Mouse (Mus musculus): ENCODE results near the gene Mycbp. TPM values are rescaled to one million over a fixed set of nuclear protein-coding genes. Genes with fewer than 3 reads are reported as not detected.

The Mycbp gene
- total and polyA plus RNA-seq, 2 experiments from 2014 or later, result 8.1 to 50.7 TPM

DNA sequence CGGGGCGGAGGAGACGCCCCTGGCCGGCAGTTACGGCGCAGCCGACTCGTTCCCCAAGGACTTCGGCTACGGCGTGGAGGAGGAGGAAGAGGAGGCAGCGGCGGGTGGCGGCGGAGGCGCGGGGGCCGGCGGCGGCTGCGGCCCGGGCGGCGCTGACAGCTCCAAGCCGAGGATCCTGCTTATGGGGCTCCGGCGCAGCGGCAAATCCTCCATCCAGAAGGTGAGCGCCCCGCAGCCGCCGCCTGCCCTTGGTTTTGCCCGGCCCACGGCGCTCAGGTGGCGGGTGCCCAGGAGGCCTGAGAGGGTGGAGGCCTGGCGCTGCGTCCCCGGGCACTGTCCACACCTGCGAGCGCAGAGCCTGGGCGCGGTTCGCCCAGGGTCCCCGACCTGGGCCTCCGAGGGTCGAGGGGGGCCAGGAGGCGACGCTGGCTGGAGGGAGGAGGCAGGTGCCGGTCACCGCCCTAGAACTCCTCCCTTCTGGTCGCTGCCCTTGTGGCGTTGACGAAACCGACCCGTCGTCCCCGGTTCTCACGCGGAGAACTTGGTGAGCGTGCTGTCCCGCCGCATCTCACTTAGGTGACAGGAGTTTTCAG lies 13.0 kb downstream of the Mycbp start, which contains the start of gene 4930535I16Rik:
Gene 4930535I16Rik (minus strand): TSS at position 475 of the 593 bp plus-strand sequence.
- Histone ChIP-seq H3K9ac (replicated peaks; ENCODE audit: low read length) (peak within 1 kb of the TSS; percentile 85), H3K27me3 (ENCODE audit: insufficient read depth, low read length) (no peaks in the 10 kb centered on the region), H3K36me3 (ENCODE audit: insufficient read depth, low read length) (peaks cover 3% of the 10 kb centered on the region; the same call in 1 of the 2 replicates), H3K27ac (peak within 1 kb of the TSS; percentile 91), H3K4me2 (ENCODE audit: low read depth, low read length) (peak within 1 kb of the TSS; percentile 86), H3K4me3 (ENCODE audit: low read length) (peak within 1 kb of the TSS; percentile 97), H3K4me1 (ENCODE audit: insufficient read depth, low read length) (peaks cover 17% of the 10 kb centered on the region), H3K9me3 (ENCODE audit: low read length) (no peaks in the 10 kb centered on the region)
- DNase-seq (ENCODE audit: low spot score), result peak; percentile 37
- peak; percentile 28 for ATAC-seq
- WGBS, result 0% methylated on average over 34 of the region's 63 CpGs
- TF ChIP-seq CTCF (IDR thresholded peaks at IDR 0.05; ENCODE audit: low read depth), result no peak

GRCm38 (mm10) chr4:123918851-123919250 lies 14.2 kb downstream of the Mycbp start:
- Histone ChIP-seq H3K27ac (no peak overlapping the region), H3K27me3 (ENCODE audit: insufficient read depth, low read length) (no peaks in the 10 kb centered on the region), H3K36me3 (ENCODE audit: insufficient read depth, low read length) (peaks cover 14% of the 10 kb centered on the region; the same call in 1 of the 2 replicates), H3K4me1 (ENCODE audit: insufficient read depth, low read length) (peaks cover 17% of the 10 kb centered on the region), H3K4me3 (ENCODE audit: low read length) (peak overlapping the region; percentile 97; the same call in 1 of the 2 replicates), H3K9ac (replicated peaks; ENCODE audit: low read length) (0 out of 2 replicates have a peak overlapping the region, but pooled peaks have one; percentile 28), H3K4me2 (ENCODE audit: low read depth, low read length) (peak overlapping the region; percentile 86), H3K9me3 (ENCODE audit: low read length) (no peaks in the 10 kb centered on the region)
- TF ChIP-seq CTCF (IDR thresholded peaks at IDR 0.05; ENCODE audit: low read depth), result no peak
- DNase-seq (ENCODE audit: low spot score), result no peak
- 65% methylated on average over 2 of the region's 2 CpGs for WGBS
- ATAC-seq, result no peak

DNA sequence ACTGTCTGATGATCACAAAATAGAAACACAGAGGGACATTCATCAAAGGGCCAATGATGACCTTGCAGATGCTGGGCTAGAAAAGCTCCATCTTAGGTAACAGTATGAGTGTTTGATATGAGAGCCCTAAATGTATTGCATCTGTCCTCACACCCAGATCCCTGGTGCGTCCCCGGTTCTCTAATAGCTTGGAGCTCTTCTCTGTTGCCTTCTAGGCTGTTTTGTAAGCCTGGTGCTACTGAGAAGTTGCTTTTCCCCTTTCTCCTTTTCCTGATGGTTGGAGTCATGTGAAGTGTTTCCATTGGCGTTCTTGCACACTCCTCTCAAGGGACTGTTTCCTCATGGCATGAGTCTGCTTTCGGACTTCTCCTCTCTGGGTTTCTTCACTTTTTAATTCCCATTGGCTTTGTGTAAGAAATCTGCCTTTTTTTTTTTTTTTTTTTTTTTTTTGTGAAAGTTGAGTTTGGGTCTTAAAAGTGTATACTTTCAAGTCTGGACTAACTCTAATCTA lies 16.5 kb downstream of the Mycbp start:
- WGBS, result 94% methylated on average over 4 of the region's 4 CpGs
- ATAC-seq (no peak), DNase-seq (ENCODE audit: low spot score) (no peak)
- H3K27ac ChIP-seq, result no peak overlapping the region
- H3K27me3 ChIP-seq (ENCODE audit: insufficient read depth, low read length), result no peaks in the 10 kb centered on the region
- no peak overlapping the region for H3K4me3 ChIP-seq (ENCODE audit: low read length)
- H3K4me2 ChIP-seq (ENCODE audit: low read depth, low read length), result no peak overlapping the region
- no peaks in the 10 kb centered on the region for H3K9me3 ChIP-seq (ENCODE audit: low read length)
- no peak overlapping the region for H3K9ac ChIP-seq (replicated peaks; ENCODE audit: low read length)
- no peak for TF ChIP-seq CTCF (IDR thresholded peaks at IDR 0.05; ENCODE audit: low read depth)
- H3K36me3 ChIP-seq (ENCODE audit: insufficient read depth, low read length), result peaks cover 30% of the 10 kb centered on the region
- peaks cover 11% of the 10 kb centered on the region for H3K4me1 ChIP-seq (ENCODE audit: insufficient read depth, low read length)

DNA sequence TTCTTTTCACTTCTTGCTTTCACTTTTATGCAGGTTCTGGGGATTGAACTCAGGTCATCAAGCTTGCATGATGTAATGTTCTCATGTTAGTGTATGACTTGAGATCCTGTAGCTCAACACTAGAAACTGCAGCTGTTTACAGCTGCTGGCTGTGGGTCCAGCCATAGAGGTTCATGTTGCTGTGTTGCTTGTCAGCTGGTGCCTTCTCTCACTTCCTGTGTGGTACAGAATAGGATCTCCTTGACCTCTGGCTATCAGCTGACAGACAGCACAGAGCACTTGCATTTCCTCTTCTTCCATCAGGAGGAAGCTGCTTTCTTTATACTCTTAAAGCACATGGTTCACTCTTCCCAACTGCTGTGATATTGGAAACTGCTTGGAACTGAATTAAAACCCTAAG lies 23.3 kb downstream of the Mycbp start:
- DNase-seq (ENCODE audit: low spot score), result no peak
- Histone ChIP-seq H3K36me3 (ENCODE audit: insufficient read depth, low read length) (peaks cover 67% of the 10 kb centered on the region), H3K9ac (replicated peaks; ENCODE audit: low read length) (no peak overlapping the region), H3K27me3 (ENCODE audit: insufficient read depth, low read length) (no peaks in the 10 kb centered on the region), H3K4me2 (ENCODE audit: low read depth, low read length) (no peak overlapping the region), H3K4me3 (ENCODE audit: low read length) (no peak overlapping the region), H3K9me3 (ENCODE audit: low read length) (no peaks in the 10 kb centered on the region), H3K4me1 (ENCODE audit: insufficient read depth, low read length) (no peaks in the 10 kb centered on the region), H3K27ac (no peak overlapping the region)
- ATAC-seq, result no peak
- no peak for TF ChIP-seq CTCF (IDR thresholded peaks at IDR 0.05; ENCODE audit: low read depth)

DNA sequence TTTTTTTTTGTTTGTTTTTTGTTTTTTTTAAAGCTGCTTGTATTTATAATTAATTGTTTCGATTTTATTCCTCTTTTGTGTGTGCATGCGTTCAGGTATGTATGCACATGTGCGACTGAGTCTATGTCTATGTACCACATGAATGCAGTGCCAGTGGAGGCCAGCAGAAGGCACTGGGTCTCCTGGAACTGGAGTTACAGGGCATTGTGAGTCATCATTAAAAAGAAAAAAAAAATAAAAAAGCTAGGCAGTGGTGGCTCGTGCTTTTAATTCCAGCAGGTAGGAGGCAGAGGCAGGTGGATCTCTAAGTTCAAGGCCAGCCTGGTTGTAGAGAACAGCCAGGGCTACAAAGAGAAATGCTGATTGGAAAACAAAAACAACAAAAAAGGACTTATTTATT lies 25.4 kb downstream of the Mycbp start:
- Histone ChIP-seq H3K4me3 (ENCODE audit: low read length) (no peak overlapping the region), H3K27ac (no peak overlapping the region), H3K36me3 (ENCODE audit: insufficient read depth, low read length) (peaks cover 58% of the 10 kb centered on the region), H3K27me3 (ENCODE audit: insufficient read depth, low read length) (no peaks in the 10 kb centered on the region), H3K9me3 (ENCODE audit: low read length) (no peaks in the 10 kb centered on the region), H3K9ac (replicated peaks; ENCODE audit: low read length) (no peak overlapping the region), H3K4me2 (ENCODE audit: low read depth, low read length) (no peak overlapping the region), H3K4me1 (ENCODE audit: insufficient read depth, low read length) (no peaks in the 10 kb centered on the region)
- DNase-seq (ENCODE audit: low spot score), result no peak
- no peak for ATAC-seq
- no peak for TF ChIP-seq CTCF (IDR thresholded peaks at IDR 0.05; ENCODE audit: low read depth)
- WGBS, result 93% methylated on average over 4 of the region's 4 CpGs

- no peak for TF ChIP-seq CTCF (IDR thresholded peaks at IDR 0.05; ENCODE audit: low read depth)
- no peak overlapping the region for H3K4me2 ChIP-seq (ENCODE audit: low read depth, low read length)
- DNase-seq (ENCODE audit: low spot score) (no peak), ATAC-seq (no peak)
- H3K27me3 ChIP-seq (ENCODE audit: insufficient read depth, low read length), result no peaks in the 10 kb centered on the region
- H3K4me1 ChIP-seq (ENCODE audit: insufficient read depth, low read length), result no peaks in the 10 kb centered on the region
- no peak overlapping the region for H3K27ac ChIP-seq
- WGBS, result 85% methylated on average over 4 of the region's 4 CpGs
- H3K9me3 ChIP-seq (ENCODE audit: low read length), result no peaks in the 10 kb centered on the region
- H3K4me3 ChIP-seq (ENCODE audit: low read length), result no peak overlapping the region
- no peak overlapping the region for H3K9ac ChIP-seq (replicated peaks; ENCODE audit: low read length)
- H3K36me3 ChIP-seq (ENCODE audit: insufficient read depth, low read length), result peaks cover 52% of the 10 kb centered on the region
Observed at GRCm38 (mm10) chr4:123934306-123934705, 29.7 kb downstream of the Mycbp start.

- Histone ChIP-seq H3K4me1 (ENCODE audit: insufficient read depth, low read length) (no peaks in the 10 kb centered on the region), H3K4me3 (ENCODE audit: low read length) (no peak overlapping the region), H3K9me3 (ENCODE audit: low read length) (no peaks in the 10 kb centered on the region), H3K4me2 (ENCODE audit: low read depth, low read length) (no peak overlapping the region), H3K36me3 (ENCODE audit: insufficient read depth, low read length) (peaks cover 46% of the 10 kb centered on the region), H3K9ac (replicated peaks; ENCODE audit: low read length) (no peak overlapping the region), H3K27me3 (ENCODE audit: insufficient read depth, low read length) (no peaks in the 10 kb centered on the region), H3K27ac (no peak overlapping the region)
- DNase-seq (ENCODE audit: low spot score) (no peak), ATAC-seq (no peak)
- TF ChIP-seq CTCF (IDR thresholded peaks at IDR 0.05; ENCODE audit: low read depth), result no peak
- WGBS, result 94% methylated on average over 7 of the region's 7 CpGs
Observed at GRCm38 (mm10) chr4:123936059-123936458, 31.4 kb downstream of the Mycbp start.
